Mouse (Mus musculus): ENCODE measurements at regions not wholly inside any gene's neighbourhood (a gene's known extent, or its start where the extent isn't known, plus 50 kb on each side); places are given as distances from the start of the nearest gene placed in this dataset.

- DNase-seq (ENCODE audit: low read depth): no peak
Observed at GRCm38 (mm10) chr11:52629776-52630175, 134.7 kb upstream of the Fstl4 start.

GRCm38 (mm10) chr11:52631579-52631978 is 132.9 kb upstream of the Fstl4 start:
- DNase-seq (ENCODE audit: low read depth): no peak

GRCm38 (mm10) chr11:52634189-52634588 is 130.2 kb upstream of the Fstl4 start:
- DNase-seq (ENCODE audit: low read depth): no peak

GRCm38 (mm10) chr11:52635716-52636389 is 128.6 kb upstream of the Fstl4 start:
- DNase-seq (ENCODE audit: low read depth): no peak

- no peak for DNase-seq (ENCODE audit: low read depth)
Observed at GRCm38 (mm10) chr11:52638939-52639338, 125.5 kb upstream of the Fstl4 start.

GRCm38 (mm10) chr11:52641725-52642338 is 122.6 kb upstream of the Fstl4 start:
- no peak for DNase-seq (ENCODE audit: low read depth)

- no peak for DNase-seq (ENCODE audit: low read depth)
Observed at GRCm38 (mm10) chr11:52644081-52644768, 120.2 kb upstream of the Fstl4 start.

- DNase-seq (ENCODE audit: low read depth): no peak
Observed at GRCm38 (mm10) chr11:52648176-52648839, 116.1 kb upstream of the Fstl4 start.

GRCm38 (mm10) chr11:52648849-52649400 is 115.5 kb upstream of the Fstl4 start:
- no peak for DNase-seq (ENCODE audit: low read depth)

GRCm38 (mm10) chr11:52654640-52655039 is 109.8 kb upstream of the Fstl4 start:
- DNase-seq (ENCODE audit: low read depth): no peak

GRCm38 (mm10) chr11:52655720-52656474 is 108.5 kb upstream of the Fstl4 start:
- peak; percentile 48 for DNase-seq (ENCODE audit: low read depth)

GRCm38 (mm10) chr11:52661234-52661633 is 103.2 kb upstream of the Fstl4 start:
- no peak for DNase-seq (ENCODE audit: low read depth)

- no peak for DNase-seq (ENCODE audit: low read depth)
Observed at GRCm38 (mm10) chr11:52661894-52662593, 102.4 kb upstream of the Fstl4 start.

GRCm38 (mm10) chr11:52665343-52665742 is 99.1 kb upstream of the Fstl4 start:
- no peak for DNase-seq (ENCODE audit: low read depth)

- no peak for DNase-seq (ENCODE audit: low read depth)
Observed at GRCm38 (mm10) chr11:52675022-52675421, 89.4 kb upstream of the Fstl4 start.

GRCm38 (mm10) chr11:52678259-52678658 is 86.2 kb upstream of the Fstl4 start:
- DNase-seq (ENCODE audit: low read depth): no peak

- no peak for DNase-seq (ENCODE audit: low read depth)
Observed at GRCm38 (mm10) chr11:52685436-52685835, 79.0 kb upstream of the Fstl4 start.

- DNase-seq (ENCODE audit: low read depth): no peak
Observed at GRCm38 (mm10) chr11:52692701-52693100, 71.7 kb upstream of the Fstl4 start.

- DNase-seq (ENCODE audit: low read depth): no peak
Observed at GRCm38 (mm10) chr11:52701682-52702081, 62.8 kb upstream of the Fstl4 start.

- DNase-seq (ENCODE audit: low read depth): no peak
Observed at GRCm38 (mm10) chr11:52703391-52703790, 61.0 kb upstream of the Fstl4 start.

Measured in fibroblast of lung, adult 2 months (primary cell).